Mouse (Mus musculus) forelimb bud, embryonic 11.5 days (tissue): ENCODE results near the gene Slc51a.
"Not testable (repeated sequence)": the region's sequence is repeated elsewhere in the genome, so short reads cannot be mapped to it uniquely, and the experiment has no call there.

Experiments
- DNase-seq: peaks from one replicate; pipeline ENCODE4 v3.0.0-alpha.2; 2012; ENCODE audit warnings: low read depth, low spot score

Slc51a gene

GRCm38 (mm10) chr16:32509066-32509942, 21.6 kb upstream of the Slc51a start:
- no peak for DNase-seq

DNA sequence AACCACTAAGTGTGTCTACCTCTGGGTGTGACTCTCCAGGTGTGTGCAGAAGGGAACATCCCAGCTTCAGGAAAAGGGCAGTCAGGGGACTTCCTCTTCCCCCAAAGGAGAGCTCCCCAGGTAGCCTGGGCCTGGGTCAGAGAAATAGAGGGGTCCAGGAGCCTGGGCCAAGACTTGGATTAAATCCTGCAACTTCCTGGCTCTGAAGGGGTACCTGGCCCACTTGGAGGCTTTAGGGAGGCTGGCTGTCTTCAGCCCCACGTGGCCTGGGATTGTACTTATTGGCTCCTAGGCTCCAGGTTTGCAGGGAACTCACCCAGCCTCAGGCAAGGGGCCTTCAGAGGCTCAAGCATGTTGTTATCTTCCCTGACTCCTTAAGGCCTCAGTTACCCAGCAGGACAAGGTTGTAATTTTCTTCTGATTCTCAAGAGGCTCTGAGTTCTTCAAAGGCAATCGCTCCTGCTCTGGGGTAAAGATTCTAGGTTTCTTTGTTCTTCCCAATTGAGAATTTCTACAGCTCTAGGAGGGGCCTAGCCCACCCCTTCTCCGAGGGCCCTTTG, 20.9 kb upstream of the Slc51a start:
- DNase-seq = no peak

GRCm38 (mm10) chr16:32508035-32508434, 20.4 kb upstream of the Slc51a start:
- DNase-seq = no peak

DNA sequence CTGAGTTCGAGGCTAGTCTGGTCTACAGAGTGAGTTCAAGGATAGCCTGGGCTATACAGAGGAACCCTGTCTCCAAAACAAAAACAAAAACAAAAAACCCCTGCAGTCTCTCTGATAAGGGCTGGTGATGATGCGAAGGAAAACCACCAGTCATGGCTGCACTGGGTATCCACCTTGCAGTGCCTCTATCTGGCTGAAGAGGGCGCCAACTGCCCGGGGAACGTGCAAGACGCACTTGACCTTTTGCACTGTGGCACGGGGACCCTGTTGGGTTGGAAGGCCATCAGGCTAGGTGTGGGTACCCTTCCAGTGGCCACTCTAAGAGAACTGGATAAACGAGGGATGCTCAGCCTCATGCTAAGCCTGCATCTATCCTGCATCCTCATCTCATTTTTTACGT, 19.7 kb upstream of the Slc51a start:
- DNase-seq = peak; percentile 48

DNA sequence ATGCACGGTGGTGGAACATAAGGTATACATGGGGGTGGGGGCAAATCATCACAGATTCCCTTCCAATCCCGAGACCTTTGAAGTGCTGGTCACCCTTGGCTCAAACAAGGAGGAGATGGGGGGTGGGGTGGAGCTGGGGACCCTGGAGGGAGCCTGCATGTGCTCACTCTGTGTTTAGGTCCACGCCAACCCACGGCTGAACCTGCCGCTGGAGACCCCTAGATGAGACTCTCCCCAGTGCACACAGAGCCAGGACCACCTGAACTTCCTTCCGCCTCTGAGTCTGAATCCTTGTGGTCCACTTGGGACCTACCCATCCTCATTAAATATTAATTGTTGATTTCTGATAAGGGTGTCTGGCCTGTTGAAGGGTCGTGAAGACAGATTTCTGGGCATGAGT, 19.2 kb upstream of the Slc51a start:
- no peak for DNase-seq

GRCm38 (mm10) chr16:32506298-32506697, 18.6 kb upstream of the Slc51a start:
- no peak for DNase-seq

- no peak for DNase-seq
Observed at GRCm38 (mm10) chr16:32503633-32504032, 16.0 kb upstream of the Slc51a start.

DNA sequence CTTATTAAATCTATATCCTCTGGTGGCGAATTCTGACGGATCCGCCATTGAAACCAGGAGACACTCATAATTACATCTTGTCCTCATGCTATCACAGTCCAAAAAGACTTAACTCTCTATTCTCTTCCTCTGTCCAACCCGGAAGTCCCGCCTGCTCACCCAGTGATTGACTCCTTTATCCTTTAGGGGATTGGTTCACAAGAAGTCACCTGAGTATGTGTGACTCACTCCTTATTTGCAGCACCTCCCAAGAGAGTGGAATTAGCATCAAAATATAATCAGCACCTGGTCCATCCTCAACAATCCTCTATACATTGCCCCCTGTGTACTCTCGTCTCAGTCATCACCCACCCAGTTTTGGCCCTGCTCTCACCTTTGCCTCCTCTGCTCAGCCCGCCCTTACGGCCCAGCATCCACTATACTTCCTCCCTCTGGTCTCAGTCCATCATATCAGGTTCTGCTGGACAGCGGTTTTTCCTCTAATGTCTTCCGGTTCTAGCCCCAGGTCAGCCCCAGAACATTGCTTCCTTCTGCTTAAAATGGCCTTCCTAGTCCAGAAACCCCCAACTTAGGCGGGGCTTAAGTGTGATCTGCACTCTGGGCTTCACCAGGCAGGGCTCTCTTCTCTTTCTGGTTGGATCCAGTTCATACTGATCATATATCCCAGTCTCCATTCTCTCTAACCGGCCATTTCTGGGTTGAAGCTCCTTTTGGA, 15.1 kb upstream of the Slc51a start:
- no peak for DNase-seq

GRCm38 (mm10) chr16:32501459-32501858, 13.8 kb upstream of the Slc51a start:
- DNase-seq = no peak

- peak; percentile 88 for DNase-seq
Observed at GRCm38 (mm10) chr16:32499430-32500037, 11.9 kb upstream of the Slc51a start.

- no peak for DNase-seq
Observed at GRCm38 (mm10) chr16:32498996-32499395, 11.3 kb upstream of the Slc51a start.

- no peak for DNase-seq
Observed at GRCm38 (mm10) chr16:32495965-32496364, 8.3 kb upstream of the Slc51a start, which contains the start of gene Zdhhc19. Zdhhc19 (plus strand) TSS chr16:32496265.

DNA sequence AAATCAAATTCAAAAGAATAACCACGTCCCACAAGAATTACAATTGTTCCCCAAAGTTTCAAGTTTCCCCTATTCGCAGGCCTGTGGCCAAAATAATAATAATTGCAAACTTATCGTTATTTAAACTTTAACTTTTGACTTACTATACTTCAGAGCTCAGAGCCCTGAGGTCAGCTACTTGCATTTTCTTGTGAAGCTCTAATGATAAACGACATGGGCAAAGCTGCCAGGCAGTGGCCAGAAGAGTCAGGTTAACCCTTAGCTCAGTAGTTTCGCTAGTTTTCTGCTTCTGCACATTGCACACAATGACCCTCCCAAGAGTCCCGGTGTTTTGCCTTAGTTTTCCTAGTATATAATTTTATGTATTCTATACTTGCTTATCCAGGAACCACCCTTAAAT, 6.7 kb upstream of the Slc51a start:
- DNase-seq = not testable (repeated sequence)

DNA sequence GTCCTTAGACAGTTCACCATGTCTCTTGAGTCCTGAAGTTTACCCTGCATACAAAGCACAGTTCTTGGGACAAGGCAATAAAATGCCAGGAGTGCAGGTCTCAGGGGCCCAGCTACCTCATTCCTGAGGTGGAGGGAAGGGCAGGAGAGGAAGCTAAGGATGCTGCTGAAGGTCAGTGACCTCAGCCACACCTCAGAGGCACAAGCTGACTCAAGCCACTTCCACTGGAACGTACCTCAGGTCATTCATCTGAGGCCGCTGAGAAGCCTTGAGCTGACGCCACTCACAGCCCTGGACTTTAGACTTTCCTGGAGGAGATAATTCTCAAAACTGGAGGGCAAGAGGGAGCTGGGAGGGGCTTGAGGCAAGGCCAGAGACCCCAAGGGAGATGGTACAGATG, 1.3 kb upstream of the Slc51a start:
- DNase-seq = no peak

DNA sequence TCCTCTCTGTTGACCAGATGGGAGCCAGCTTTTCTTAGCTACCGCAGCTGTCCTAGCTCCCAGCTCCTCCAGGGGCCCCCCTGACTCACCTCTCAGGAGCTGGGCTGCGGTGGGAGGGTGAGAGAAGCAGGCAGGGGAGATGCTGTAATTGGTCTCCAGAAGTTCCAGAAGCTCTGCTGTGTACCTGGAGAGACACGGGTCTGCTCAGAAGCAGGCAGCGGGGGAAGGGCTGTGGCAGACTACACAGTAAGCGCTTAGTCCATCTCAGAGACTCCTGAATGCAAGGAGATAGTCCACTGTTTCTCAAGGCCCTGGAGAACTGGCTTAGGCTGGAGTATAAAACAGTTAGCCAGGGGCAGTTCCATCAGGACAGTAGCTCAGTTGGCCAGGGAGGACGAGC, 1.6 kb downstream of the Slc51a start:
- no peak for DNase-seq

- DNase-seq = no peak
Observed at GRCm38 (mm10) chr16:32485209-32485608, 2.5 kb downstream of the Slc51a start.

DNA sequence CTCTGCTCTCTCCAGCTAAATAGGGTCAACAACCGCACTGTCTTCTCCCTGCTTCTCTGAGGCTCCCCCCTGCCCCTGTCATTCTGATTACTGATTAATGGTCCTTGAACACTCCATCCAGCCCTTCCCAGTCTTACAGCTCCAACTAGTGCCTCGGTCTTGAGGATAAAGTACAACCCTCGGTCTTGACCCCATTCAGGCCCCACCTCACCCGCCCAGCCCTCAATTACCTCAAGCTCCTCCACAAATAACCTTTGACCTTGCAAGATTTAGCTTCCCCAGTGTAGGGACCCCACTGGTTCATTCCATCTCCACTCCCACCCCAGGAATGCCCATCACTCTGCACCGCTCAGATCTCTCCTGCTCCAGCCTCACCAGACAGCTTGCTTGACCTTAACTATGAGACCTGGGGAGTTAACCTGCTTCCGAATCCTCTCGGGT, 3.2 kb downstream of the Slc51a start:
- DNase-seq = peak; percentile 14

DNA sequence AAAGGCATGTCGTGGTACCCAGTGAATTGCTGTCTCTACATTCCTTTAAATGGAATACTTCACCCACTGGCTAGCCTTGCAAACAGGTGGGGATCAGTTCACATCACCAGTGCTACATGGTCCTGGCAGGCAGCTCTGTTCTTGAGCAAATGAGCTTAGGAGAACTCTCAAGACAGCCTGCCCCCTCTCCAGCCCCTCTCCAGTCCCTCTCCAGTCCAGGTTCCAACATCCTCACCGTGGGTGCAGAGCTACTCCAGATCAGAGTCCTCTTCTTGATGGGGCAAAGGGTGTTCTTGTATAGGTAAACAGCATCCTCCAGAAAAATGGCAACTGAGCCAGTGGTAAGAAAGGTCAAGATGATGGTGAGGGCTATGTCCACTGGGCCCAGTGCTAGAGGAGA, 8.3 kb downstream of the Slc51a start:
- DNase-seq = no peak

DNA sequence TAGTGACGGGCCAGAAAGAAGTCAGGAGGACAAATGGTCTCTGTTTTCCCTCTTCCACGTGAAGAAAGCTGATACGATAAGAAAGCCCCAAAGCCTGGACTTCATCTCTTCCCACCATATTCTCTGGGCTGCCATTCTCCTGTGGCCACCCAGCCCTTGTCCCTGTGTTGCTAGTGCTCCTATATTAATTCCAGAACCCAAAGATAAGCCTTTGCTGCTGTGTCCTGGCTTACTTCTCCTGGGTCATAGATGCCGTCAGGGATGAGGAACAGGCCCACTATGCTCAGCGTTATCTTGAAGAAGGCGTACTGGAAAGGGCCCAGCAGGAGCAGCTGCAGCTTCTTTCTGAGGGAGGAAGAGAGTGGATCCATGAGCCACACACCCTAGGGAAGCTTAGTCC, 10.4 kb downstream of the Slc51a start:
- DNase-seq = no peak

DNA sequence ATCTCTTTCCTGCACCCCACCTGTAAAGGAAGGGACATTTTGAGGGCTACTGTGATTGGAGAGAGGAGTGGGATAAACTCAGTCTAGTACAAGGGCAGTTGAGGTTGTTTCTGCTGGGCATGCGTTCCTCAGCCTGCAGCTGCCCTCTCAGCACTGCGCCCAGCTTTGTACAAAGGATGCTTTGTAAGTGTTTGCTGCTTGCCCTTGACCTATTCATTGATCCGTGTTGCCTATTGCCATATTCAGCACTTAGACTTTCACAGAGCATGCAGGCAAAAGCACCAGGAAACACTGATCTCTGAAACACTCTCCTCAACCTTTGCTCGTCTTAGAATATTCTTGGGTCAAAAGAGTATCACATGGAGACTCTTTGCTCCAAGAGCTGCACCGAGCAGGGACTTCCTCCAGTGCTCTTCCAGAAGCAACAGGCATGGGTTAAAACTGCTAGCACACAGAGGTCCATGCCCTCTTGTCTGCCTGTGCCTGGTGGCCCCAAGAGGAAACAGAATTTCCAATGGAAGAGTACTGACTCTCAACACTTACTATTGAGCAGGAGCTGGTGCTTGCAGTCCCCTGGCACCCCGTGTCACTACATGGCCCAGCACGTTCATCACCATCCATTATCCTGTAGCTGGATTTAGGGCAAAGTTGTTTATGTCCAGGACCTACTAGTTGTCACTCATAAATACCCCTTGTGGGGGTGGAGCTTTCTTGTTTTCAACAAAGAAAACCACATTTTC, 15.2 kb downstream of the Slc51a start:
- DNase-seq = no peak

DNA sequence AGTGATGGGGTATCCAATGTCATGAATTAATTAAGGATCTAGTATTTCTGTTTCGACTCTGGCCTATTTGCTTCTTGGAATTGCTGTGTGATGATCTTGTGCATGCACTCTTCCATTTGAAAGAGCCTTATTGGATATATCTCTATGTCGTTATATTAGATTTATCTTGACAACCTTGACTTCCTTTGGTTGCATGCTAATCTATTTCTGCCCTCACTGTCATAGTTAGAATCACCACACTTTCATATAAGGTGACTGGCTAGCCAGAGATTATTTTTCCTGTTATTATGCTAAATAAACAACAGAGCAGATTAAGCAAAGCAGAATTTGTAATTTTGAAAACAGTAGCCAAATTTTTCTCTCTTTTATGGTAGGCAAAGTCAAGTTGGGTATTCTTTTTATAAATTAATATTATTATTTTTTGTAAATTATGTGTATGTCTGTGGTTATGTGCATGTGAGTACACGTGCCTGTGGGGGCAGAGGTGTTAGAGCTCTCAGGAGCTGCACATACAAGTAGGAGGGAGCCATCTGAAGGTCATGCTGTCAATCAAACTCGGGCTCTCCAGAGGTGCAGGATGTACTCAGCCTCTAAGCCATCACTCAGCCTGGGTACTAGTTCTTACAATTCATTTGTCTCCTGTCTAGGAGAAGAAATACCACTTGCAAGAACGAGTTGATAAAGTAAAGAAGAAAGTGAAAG, 18.1 kb downstream of the Slc51a start:
- no peak for DNase-seq
